Mouse (Mus musculus) MEL (cell line): ENCODE measurements around the gene Lemd1. TPM values are rescaled to one million over a fixed set of nuclear protein-coding genes. Genes with fewer than 3 reads are reported as not detected.

Experiments
- DNase-seq: peaks from one replicate; pipeline ENCODE4 v3.0.0; 2011; ENCODE audit warnings: low read depth, low spot score
- H3K27ac ChIP-seq: 2 replicates; pipeline ENCODE4 v1.5.1; 2012; ENCODE audit warnings: low read depth, mild to moderate bottlenecking, control low read depth, low read length, moderate library complexity; ENCODE audit not compliant: control insufficient read depth
- H3K27me3 ChIP-seq, 2 experiments: fragments of 150-350 bp in 1 of 2; sonication (generic) in 1 of 2; 2 replicates each; pipeline ENCODE4 v1.6.1; 2012; ENCODE audit warnings: low read length in 2 of 2, mild to moderate bottlenecking in 2 of 2, improper control_type of control experiment in 1 of 2, moderate library complexity in 1 of 2; ENCODE audit not compliant: insufficient read depth in 2 of 2, control insufficient read depth in 1 of 2
- H3K36me3 ChIP-seq, 2 experiments: 2 replicates each; pipeline ENCODE4 v1.6.1; 2012 to 2014; ENCODE audit warnings: low read length in 2 of 2, improper control_type of control experiment in 1 of 2, inconsistent platforms in 1 of 2, mild to moderate bottlenecking in 1 of 2; ENCODE audit not compliant: insufficient read depth in 2 of 2, control insufficient read depth in 1 of 2
- H3K4me1 ChIP-seq, 2 experiments: fragments of 150-350 bp in 1 of 2; sonication (generic) in 1 of 2; 2 replicates each; pipeline ENCODE4 v1.6.1; 2012; ENCODE audit warnings: low read length in 2 of 2, improper control_type of control experiment in 1 of 2, mild to moderate bottlenecking in 1 of 2; ENCODE audit not compliant: insufficient read depth in 2 of 2, control insufficient read depth in 1 of 2
- H3K4me3 ChIP-seq, 2 experiments: fragments of 150-350 bp in 1 of 2; sonication (generic) in 1 of 2; 2 replicates each; pipeline ENCODE4 v1.5.1; 2012; ENCODE audit warnings: low read depth in 2 of 2, low read length in 2 of 2, mild to moderate bottlenecking in 2 of 2, moderate library complexity in 2 of 2, control low read depth in 1 of 2, improper control_type of control experiment in 1 of 2; ENCODE audit not compliant: control insufficient read depth in 1 of 2, insufficient read depth in 1 of 2
- H3K79me2 ChIP-seq: 2 replicates; pipeline ENCODE4 v1.6.1; 2012; ENCODE audit warnings: mild to moderate bottlenecking, low read length, moderate library complexity; ENCODE audit not compliant: control insufficient read depth, poor library complexity, insufficient read depth
- H3K9ac ChIP-seq: 2 replicates; pipeline ENCODE4 v1.6.1; 2012; ENCODE audit warnings: low read depth, mild to moderate bottlenecking, control low read depth, low read length, moderate library complexity; ENCODE audit not compliant: control insufficient read depth, poor library complexity, severe bottlenecking
- H3K9me3 ChIP-seq: fragments of 150-350 bp; sonication (generic); replicated peaks from 2 replicates; pipeline ENCODE4 v1.6.1; 2012; ENCODE audit warnings: mild to moderate bottlenecking, low read length, improper control_type of control experiment, moderate library complexity; ENCODE audit not compliant: insufficient read depth
- CHD1 ChIP-seq: IDR thresholded peaks from 2 replicates; pipeline ENCODE4 v1.6.1; 2012; ENCODE audit warnings: low read depth, mild to moderate bottlenecking, inconsistent platforms, low read length, improper control_type of control experiment
- CHD2 ChIP-seq: IDR thresholded peaks from 2 replicates; pipeline ENCODE4 v1.6.1; 2011; ENCODE audit warnings: low read length, improper control_type of control experiment
- CTCF ChIP-seq, 3 experiments: IDR thresholded peaks in 2 of 3; conservative IDR thresholded peaks in 1 of 3; 2 replicates each; pipeline ENCODE4 v1.5.1; 2011 to 2012; ENCODE audit warnings: low read length in 3 of 3, low read depth in 2 of 3, mild to moderate bottlenecking in 2 of 3, improper control_type of control experiment in 1 of 3, inconsistent platforms in 1 of 3, mixed read lengths in 1 of 3, moderate library complexity in 1 of 3; ENCODE audit not compliant: control insufficient read depth in 1 of 3, insufficient read depth in 1 of 3, poor library complexity in 1 of 3, severe bottlenecking in 1 of 3
- EP300 ChIP-seq, 2 experiments: IDR thresholded peaks; 2 replicates each; pipeline ENCODE4 v1.6.1; 2011; ENCODE audit warnings: improper control_type of control experiment in 2 of 2, low read length in 2 of 2, low read depth in 1 of 2, mild to moderate bottlenecking in 1 of 2
- ETS1 ChIP-seq: IDR thresholded peaks from 2 replicates; pipeline ENCODE4 v1.6.1; 2012; ENCODE audit warnings: low read depth, mild to moderate bottlenecking, inconsistent platforms, low read length, improper control_type of control experiment, moderate library complexity
- GABPA ChIP-seq: IDR thresholded peaks from 2 replicates; pipeline ENCODE4 v1.6.1; 2012; ENCODE audit warnings: low read depth, mild to moderate bottlenecking, inconsistent platforms, low read length, improper control_type of control experiment, moderate library complexity
- GATA1 ChIP-seq: IDR thresholded peaks from 2 replicates; pipeline ENCODE4 v1.6.1; 2011; ENCODE audit warnings: low read depth, low read length, improper control_type of control experiment
- MAFK ChIP-seq: IDR thresholded peaks from 2 replicates; pipeline ENCODE4 v1.6.1; 2011; ENCODE audit warnings: low read depth, mild to moderate bottlenecking, low read length, improper control_type of control experiment, borderline replicate concordance
- MAZ ChIP-seq: IDR thresholded peaks from 2 replicates; pipeline ENCODE4 v1.6.1; 2012; ENCODE audit warnings: low read depth, mild to moderate bottlenecking, inconsistent platforms, low read length, improper control_type of control experiment
- MXI1 ChIP-seq: IDR thresholded peaks from 2 replicates; pipeline ENCODE4 v1.6.1; 2011; ENCODE audit warnings: mild to moderate bottlenecking, low read depth, low read length, improper control_type of control experiment
- MYC ChIP-seq: IDR thresholded peaks from 2 replicates; pipeline ENCODE4 v1.6.1; 2011; ENCODE audit warnings: low read depth, mild to moderate bottlenecking, low read length, improper control_type of control experiment, moderate library complexity
- RAD21 ChIP-seq: IDR thresholded peaks from 2 replicates; pipeline ENCODE4 v1.6.1; 2011; ENCODE audit warnings: mild to moderate bottlenecking, low read depth, low read length, improper control_type of control experiment
- SMC3 ChIP-seq: IDR thresholded peaks from 2 replicates; pipeline ENCODE4 v1.6.1; 2011; ENCODE audit warnings: low read depth, low read length, improper control_type of control experiment
- ZC3H11A ChIP-seq: IDR thresholded peaks from 2 replicates; pipeline ENCODE4 v1.6.1; 2012; ENCODE audit warnings: low read depth, mild to moderate bottlenecking, inconsistent platforms, low read length, improper control_type of control experiment
- ZKSCAN1 ChIP-seq: IDR thresholded peaks from 2 replicates; pipeline ENCODE4 v1.6.1; 2012; ENCODE audit warnings: low read depth, mild to moderate bottlenecking, inconsistent platforms, low read length, improper control_type of control experiment, moderate library complexity
- ZNF384 ChIP-seq: IDR thresholded peaks from 2 replicates; pipeline ENCODE4 v1.6.1; 2012; ENCODE audit warnings: low read depth, mild to moderate bottlenecking, inconsistent platforms, low read length, improper control_type of control experiment
- polyA plus RNA-seq, 2 experiments: library from polyadenylated mRNA; stranded (reverse) in 1 of 2; unstranded in 1 of 2; fragments of >175 nt in 1 of 2; fragments of >200 nt in 1 of 2; gene quantifications; 2 replicates each; pipeline versions ENCODE4 v1.2.1 to v1.2.4; 2012; ENCODE audit warnings: low replicate concordance in 2 of 2, low read depth in 1 of 2; ENCODE audit not compliant: insufficient read length in 2 of 2, insufficient read depth in 1 of 2, missing spikeins in 1 of 2
- total RNA-seq: library from RNA; depleted of rRNA; stranded (reverse); fragments of 300-350 nt; gene quantifications from 2 replicates; pipeline ENCODE4 v1.2.3, GENCODE M21; 2012

Gene Lemd1
- total and polyA plus RNA-seq, 3 experiments: not detected

- H3K27ac ChIP-seq: no peak overlapping the region
- H3K9ac ChIP-seq: no peak overlapping the region
- no peaks in the 10 kb centered on the region for H3K36me3 ChIP-seq
- H3K27me3 ChIP-seq: peaks cover 6 to 11% of the 10 kb centered on the region in 2 experiments
- TF ChIP-seq ZC3H11A (peak; percentile 54), ETS1 (no peak), GABPA (no peak), RAD21 (peak; percentile 66), EP300 (IDR thresholded peaks at IDR 0.05; ENCODE audit: low read depth in 1 of 2, low read length in 2 of 2) (no peak), MAZ (no peak), CTCF (IDR thresholded peaks at IDR 0.05 in 2 of 3, conservative IDR thresholded peaks at IDR 0.05 in 1 of 3; ENCODE audit: control insufficient read depth in 1 of 3, insufficient read depth in 1 of 3, low read depth in 2 of 3, low read length in 3 of 3, poor library complexity in 1 of 3, severe bottlenecking in 1 of 3) (peak; percentile 81 to 94 (median 83)), SMC3 (peak; percentile 86), MAFK (no peak), CHD1 (no peak), ZNF384 (no peak)
- H3K4me3 ChIP-seq: no peak overlapping the region
- peak; percentile 60 for DNase-seq
- no peaks in the 10 kb centered on the region for H3K79me2 ChIP-seq
- H3K4me1 ChIP-seq: no peaks in the 10 kb centered on the region
- no peaks in the 10 kb centered on the region for H3K9me3 ChIP-seq
These were observed 46.4 kb downstream of the Lemd1 start for GRCm38 (mm10) chr1:132237585-132238159.

- no peak overlapping the region for H3K9ac ChIP-seq
- no peak overlapping the region for H3K27ac ChIP-seq
- DNase-seq: peak; percentile 51
- no peaks in the 10 kb centered on the region for H3K27me3 ChIP-seq
- H3K9me3 ChIP-seq: no peaks in the 10 kb centered on the region
- no peaks in the 10 kb centered on the region for H3K79me2 ChIP-seq
- TF ChIP-seq MYC (0 out of 2 replicates have a peak, but pooled peaks have one; percentile 24), CHD2 (no peak), MXI1 (peak; percentile 53; the same call in 1 of the 2 replicates), ZKSCAN1 (no peak), CHD1 (no peak), RAD21 (no peak), CTCF (IDR thresholded peaks at IDR 0.05 in 2 of 3, conservative IDR thresholded peaks at IDR 0.05 in 1 of 3; ENCODE audit: control insufficient read depth in 1 of 3, insufficient read depth in 1 of 3, low read depth in 2 of 3, low read length in 3 of 3, poor library complexity in 1 of 3, severe bottlenecking in 1 of 3) (no peak), GATA1 (peak; percentile 44), ETS1 (peak; percentile 26; the same call in 1 of the 2 replicates)
- peaks cover 0 to 12% of the 10 kb centered on the region in 2 experiments; a peak in 2 of 4 replicates for H3K36me3 ChIP-seq
- H3K4me3 ChIP-seq: no peak overlapping the region
- H3K4me1 ChIP-seq: peaks cover 8 to 16% of the 10 kb centered on the region in 2 experiments; a peak in 3 of 4 replicates
These were observed 53.8 kb downstream of the Lemd1 start for GRCm38 (mm10) chr1:132245010-132245409.
